9 mouse cellular contexts compared by ENCODE assay signal in genomic region chr19:23401469-23402135, GRCm38 (mm10). TPM values are rescaled to one million over a fixed set of nuclear protein-coding genes. Genes with fewer than 3 reads are reported as not detected.
DNase-seq lines count a peak whose midpoint lies in the region; ATAC-seq and TF ChIP-seq lines count a peak whose summit lies in the region.
"Had no signal": no experiment of that assay in that cellular context is flagged by ENCODE, and none has a peak within 500 bp of the region (broad histone marks: within the 10 kb centered on the region; RNA-seq: fewer than 3 reads in every experiment).

No protein-coding gene starts in this region.

- H3K36me3 ChIP-seq in kidney, postnatal 0 days (ENCODE audit: insufficient read depth, low read length) = no peaks in the 10 kb centered on the region
- no peaks in the 10 kb centered on the region for H3K36me3 ChIP-seq in hindbrain, postnatal 0 days (ENCODE audit: insufficient read depth, low read length)
- no peaks in the 10 kb centered on the region for H3K36me3 ChIP-seq in neural tube, embryonic 15.5 days

- WGBS in kidney, postnatal 0 days = 24% methylated on average over 12 of the region's 12 CpGs
- WGBS in hindbrain, postnatal 0 days = 25% methylated on average over 12 of the region's 12 CpGs
- WGBS in neural tube, embryonic 15.5 days = 17% methylated on average over 12 of the region's 12 CpGs

- H3K27me3 ChIP-seq in kidney, postnatal 0 days (ENCODE audit: insufficient read depth, low read length) = no peaks in the 10 kb centered on the region
- peaks cover 4% of the 10 kb centered on the region; the same call in 1 of the 2 replicates for H3K27me3 ChIP-seq in hindbrain, postnatal 0 days (ENCODE audit: insufficient read depth, low read length)
- H3K27me3 ChIP-seq in neural tube, embryonic 15.5 days (replicated peaks) = 0 out of 2 replicates have a peak, but pooled peaks cover 3% of the 10 kb centered on the region

- TF ChIP-seq CTCF in kidney, postnatal 0 days (IDR thresholded peaks at IDR 0.05; ENCODE audit: low read depth) = no peak
- TF ChIP-seq CTCF in hindbrain, postnatal 0 days (IDR thresholded peaks at IDR 0.05; ENCODE audit: low read depth) = no peak

- ATAC-seq in kidney, postnatal 0 days (replicated peaks; ENCODE audit: low FRiP score, low read depth) = peak; percentile 66
- ATAC-seq in hindbrain, postnatal 0 days = peak; percentile 95
- ATAC-seq in neural tube, embryonic 15.5 days (ENCODE audit: low FRiP score) = peak; percentile 59; the same call in 1 of the 2 replicates
- no peak for ATAC-seq in activated CD4-positive, CD25-positive, alpha-beta regulatory T cell, adult 4 months
- no peak for ATAC-seq in CD4-positive, CD25-positive, alpha-beta regulatory T cell, adult 4 months

- H3K9me3 ChIP-seq in kidney, postnatal 0 days (replicated peaks; ENCODE audit: low read length) = no peaks in the 10 kb centered on the region
- H3K9me3 ChIP-seq in hindbrain, postnatal 0 days (ENCODE audit: low read length) = no peaks in the 10 kb centered on the region
- no peaks in the 10 kb centered on the region for H3K9me3 ChIP-seq in neural tube, embryonic 15.5 days (replicated peaks)
- H3K9me3 ChIP-seq: megakaryocyte, embryonic 14.5 days had no signal

- H3K4me3 ChIP-seq in kidney, postnatal 0 days (replicated peaks; ENCODE audit: low read depth, low read length) = no peak overlapping the region
- H3K4me3 ChIP-seq in hindbrain, postnatal 0 days (ENCODE audit: low read length) = no peak overlapping the region
- no peak overlapping the region for H3K4me3 ChIP-seq in neural tube, embryonic 15.5 days (replicated peaks)
- H3K4me3 ChIP-seq: megakaryocyte, embryonic 14.5 days had no signal

- DNase-seq in kidney, postnatal 0 days (ENCODE audit: low spot score) = peak; percentile 88
- no peak for DNase-seq in kidney, adult 8-10 months
- DNase-seq in embryo, embryonic 10 days (ENCODE audit: low spot score) = peak; percentile 56
- DNase-seq in hindbrain, postnatal 0 days (ENCODE audit: low spot score) = peak; percentile 71
- DNase-seq in gastrocnemius, adult 8-10 months (ENCODE audit: low spot score in 2 of 2) = no peak

- peak overlapping the region; percentile 71 for H3K27ac ChIP-seq in kidney, postnatal 0 days
- peak overlapping the region; percentile 41; the same call in 1 of the 2 replicates for H3K27ac ChIP-seq in hindbrain, postnatal 0 days
- H3K27ac ChIP-seq in neural tube, embryonic 15.5 days (replicated peaks) = peak overlapping the region; percentile 2

- peaks cover 6% of the 10 kb centered on the region; the same call in 1 of the 2 replicates for H3K4me1 ChIP-seq in kidney, postnatal 0 days (replicated peaks; ENCODE audit: insufficient read depth, low read length)
- H3K4me1 ChIP-seq in hindbrain, postnatal 0 days (ENCODE audit: insufficient read depth, low read length) = peaks cover 7% of the 10 kb centered on the region
- peaks cover 11% of the 10 kb centered on the region for H3K4me1 ChIP-seq in neural tube, embryonic 15.5 days
- H3K4me1 ChIP-seq: megakaryocyte, embryonic 14.5 days had no signal

- no peak overlapping the region for H3K4me2 ChIP-seq in kidney, postnatal 0 days (ENCODE audit: low read length)
- no peak overlapping the region for H3K4me2 ChIP-seq in hindbrain, postnatal 0 days (ENCODE audit: low read depth, low read length)
- H3K4me2 ChIP-seq in neural tube, embryonic 15.5 days = no peak overlapping the region

- H3K9ac ChIP-seq in kidney, postnatal 0 days (ENCODE audit: low read depth, low read length) = no peak overlapping the region
- no peak overlapping the region for H3K9ac ChIP-seq in hindbrain, postnatal 0 days (replicated peaks; ENCODE audit: low read length)
- H3K9ac ChIP-seq in neural tube, embryonic 15.5 days (replicated peaks) = no peak overlapping the region

RNA-seq across cellular contexts. Expression of gene Mamdc2, which starts 46.6 kb away (rescaled TPM):
- 2.6 and 2.7 TPM in 2 replicates for polyA plus RNA-seq in kidney, postnatal 0 days (2015; fragmentation: Nextera tagmentation; extraction: Ambion mirVana)
- 2.5 and 3.2 TPM in 2 replicates for total RNA-seq in hindbrain, postnatal 0 days (2014; rRNA removed)
- polyA plus RNA-seq in hindbrain, postnatal 0 days (2015; fragmentation: Nextera tagmentation; extraction: Ambion mirVana) = 4.0 and 4.3 TPM in 2 replicates
- 1.2 and 1.7 TPM in 2 replicates for polyA plus RNA-seq in neural tube, embryonic 15.5 days (2015; fragmentation: Nextera tagmentation; extraction: Ambion mirVana)
- total RNA-seq in gastrocnemius, adult 8-10 months (2022) = 1 to 10 TPM in 3 of 4 experiments, under 1 TPM in 1; 0.99 to 1.9 (median 1.2) TPM
- not detected for polyA plus RNA-seq in activated CD4-positive, CD25-positive, alpha-beta regulatory T cell, adult 4 months (2017; shearing (Covaris generic))
- not detected for polyA plus RNA-seq in CD4-positive, CD25-positive, alpha-beta regulatory T cell, adult 4 months (2017; shearing (Covaris generic))

Comparison
In these comparisons a context has a peak if more than half of its experiments do, and no peak if none do; other contexts are left out.
1. DNase-seq: peak in kidney, postnatal 0 days (single experiment), embryo, embryonic 10 days (single experiment) and hindbrain, postnatal 0 days (single experiment); none in kidney, adult 8-10 months (0 of 2) and gastrocnemius, adult 8-10 months (0 of 2).
2. ATAC-seq: peak in kidney, postnatal 0 days (single experiment), hindbrain, postnatal 0 days (single experiment) and neural tube, embryonic 15.5 days (single experiment); none in activated CD4-positive, CD25-positive, alpha-beta regulatory T cell, adult 4 months (single experiment) and CD4-positive, CD25-positive, alpha-beta regulatory T cell, adult 4 months (single experiment).
3. H3K27ac ChIP-seq: peak in every context shown above with its lines; median percentile 71 in kidney, postnatal 0 days; 41 in hindbrain, postnatal 0 days; 2 in neural tube, embryonic 15.5 days.